Mouse (Mus musculus) embryonic facial prominence, embryonic 13.5 days (tissue): ENCODE results near the gene Fetub. TPM values are rescaled to one million over a fixed set of nuclear protein-coding genes. Genes with fewer than 3 reads are reported as not detected.

Experiments
- polyA plus RNA-seq: library from polyadenylated mRNA; unstranded; fragments of >200 nt; fragmentation: Nextera tagmentation; extraction: Ambion mirVana; gene quantifications from 2 replicates; pipeline ENCODE4 v1.2.1, GENCODE M21; 2015

Gene Fetub
- polyA plus RNA-seq, 1 experiment from 2014 or later, result 1.2 TPM

Other genes with a start within 250 kb of the Fetub start
- gene Crygs, start 106.8 kb upstream of the Fetub start, polyA plus RNA-seq, result not detected in 2 replicates
- 30.4 and 33.5 TPM in 2 replicates for gene Tbccd1, start 60.7 kb upstream of the Fetub start, polyA plus RNA-seq
- gene Dnajb11, start 60.5 kb upstream of the Fetub start, polyA plus RNA-seq, result 102 and 104 TPM in 2 replicates
- 34.8 TPM in 1 of 2 replicates, not detected in the other for gene Ahsg, start 27.1 kb upstream of the Fetub start, polyA plus RNA-seq
- not detected in 2 replicates for gene Hrg, start 32.7 kb downstream of the Fetub start, polyA plus RNA-seq
- gene Kng2, start 111.1 kb downstream of the Fetub start, polyA plus RNA-seq, result 0.13 and 1.9 TPM in 2 replicates
- gene Kng1, start 139.5 kb downstream of the Fetub start, polyA plus RNA-seq, result 10.7 TPM in 1 of 2 replicates, not detected in the other
- gene Eif4a2, start 189.1 kb downstream of the Fetub start, polyA plus RNA-seq, result 255 and 283 TPM in 2 replicates
- 107 and 125 TPM in 2 replicates for gene Rfc4, start 209.4 kb downstream of the Fetub start, polyA plus RNA-seq
- not detected in 2 replicates for gene Adipoq, start 228.2 kb downstream of the Fetub start, polyA plus RNA-seq